Mouse (Mus musculus): ENCODE data around the gene Cyp2ab1. TPM values are rescaled to one million over a fixed set of nuclear protein-coding genes. Genes with fewer than 3 reads are reported as not detected.
"Not testable (repeated sequence)": the region's sequence is repeated elsewhere in the genome, so short reads cannot be mapped to it uniquely, and the experiment has no call there.

The Cyp2ab1 gene
- not detected in 2 replicates for polyA plus RNA-seq (2015; fragmentation: Nextera tagmentation; extraction: Ambion mirVana)

- 72% methylated on average over 5 of the region's 5 CpGs for WGBS
- H3K4me2 ChIP-seq = no peak within 1 kb of the TSS
- H3K27ac ChIP-seq = no peak within 1 kb of the TSS
Observed at GRCm38 (mm10) chr16:20325286-20325685, at the start of gene Cyp2ab1. TSS of gene Cyp2ab1 (minus strand) at chr16:20325404.

GRCm38 (mm10) chr16:20371731-20372130 lies 46.5 kb upstream of the Cyp2ab1 start:
- Histone ChIP-seq H3K4me3 (no peak overlapping the region), H3K9ac (no peak overlapping the region), H3K36me3 (ENCODE audit: poor library complexity, severe bottlenecking) (peaks cover 93% of the 10 kb centered on the region), H3K27me3 (no peaks in the 10 kb centered on the region), H3K4me2 (no peak overlapping the region), H3K9me3 (replicated peaks) (no peaks in the 10 kb centered on the region), H3K27ac (no peak overlapping the region), H3K4me1 (no peaks in the 10 kb centered on the region)
- 85% methylated on average over 4 of the region's 4 CpGs for WGBS
- no peak for ATAC-seq

More at GRCm38 (mm10) chr16:20325286-20325685, at the start of gene Cyp2ab1:
- peaks cover 20% of the 10 kb centered on the region for H3K36me3 ChIP-seq (ENCODE audit: poor library complexity, severe bottlenecking)
- no peaks in the 10 kb centered on the region for H3K27me3 ChIP-seq
- H3K9me3 ChIP-seq (replicated peaks) = no peaks in the 10 kb centered on the region
- no peak for ATAC-seq
- H3K4me1 ChIP-seq = no peaks in the 10 kb centered on the region
- no peak within 1 kb of the TSS for H3K4me3 ChIP-seq
- H3K9ac ChIP-seq = no peak within 1 kb of the TSS

- WGBS = 94% methylated on average over 9 of the region's 9 CpGs
- H3K36me3 ChIP-seq (ENCODE audit: poor library complexity, severe bottlenecking) = peaks cover 95% of the 10 kb centered on the region
Observed at GRCm38 (mm10) chr16:20368221-20368620, 43.0 kb upstream of the Cyp2ab1 start.

GRCm38 (mm10) chr16:20362121-20362520 lies 36.9 kb upstream of the Cyp2ab1 start:
- peaks cover 97% of the 10 kb centered on the region for H3K36me3 ChIP-seq (ENCODE audit: poor library complexity, severe bottlenecking)
- H3K4me3 ChIP-seq = no peak overlapping the region
- ATAC-seq = no peak
- H3K27me3 ChIP-seq = no peaks in the 10 kb centered on the region
- H3K9me3 ChIP-seq (replicated peaks) = no peaks in the 10 kb centered on the region
- no peaks in the 10 kb centered on the region for H3K4me1 ChIP-seq
- H3K4me2 ChIP-seq = no peak overlapping the region
- H3K27ac ChIP-seq = no peak overlapping the region
- 88% methylated on average over 11 of the region's 11 CpGs for WGBS
- H3K9ac ChIP-seq = no peak overlapping the region

More at GRCm38 (mm10) chr16:20368221-20368620, 43.0 kb upstream of the Cyp2ab1 start:
- no peak for ATAC-seq
- H3K4me2 ChIP-seq = no peak overlapping the region
- no peaks in the 10 kb centered on the region for H3K27me3 ChIP-seq
- H3K9me3 ChIP-seq (replicated peaks) = no peaks in the 10 kb centered on the region
- H3K4me3 ChIP-seq = no peak overlapping the region
- H3K4me1 ChIP-seq = no peaks in the 10 kb centered on the region
- no peak overlapping the region for H3K9ac ChIP-seq
- no peak overlapping the region for H3K27ac ChIP-seq

- not testable (repeated sequence) for H3K4me1 ChIP-seq; H3K9me3 ChIP-seq (replicated peaks); H3K4me3 ChIP-seq; ATAC-seq; H3K27me3 ChIP-seq; H3K9ac ChIP-seq; H3K4me2 ChIP-seq; H3K27ac ChIP-seq
- peaks cover 96% of the 10 kb centered on the region for H3K36me3 ChIP-seq (ENCODE audit: poor library complexity, severe bottlenecking)
- 95% methylated on average over 3 of the region's 3 CpGs for WGBS
Observed at GRCm38 (mm10) chr16:20361496-20361895, 36.3 kb upstream of the Cyp2ab1 start.

- no peak for ATAC-seq
- no peaks in the 10 kb centered on the region for H3K27me3 ChIP-seq
- no peak overlapping the region for H3K9ac ChIP-seq
- H3K36me3 ChIP-seq (ENCODE audit: poor library complexity, severe bottlenecking) = peaks cover 97% of the 10 kb centered on the region
- no peak overlapping the region for H3K4me3 ChIP-seq
- no peaks in the 10 kb centered on the region for H3K9me3 ChIP-seq (replicated peaks)
- 73% methylated on average over 9 of the region's 9 CpGs for WGBS
- H3K4me1 ChIP-seq = no peaks in the 10 kb centered on the region
- H3K27ac ChIP-seq = no peak overlapping the region
- no peak overlapping the region for H3K4me2 ChIP-seq
Observed at GRCm38 (mm10) chr16:20359643-20360295, 34.6 kb upstream of the Cyp2ab1 start.

- no peak overlapping the region for H3K27ac ChIP-seq
- H3K36me3 ChIP-seq (ENCODE audit: poor library complexity, severe bottlenecking) = peaks cover 94% of the 10 kb centered on the region
- WGBS = 98% methylated on average over 5 of the region's 5 CpGs
- no peak for ATAC-seq
- no peaks in the 10 kb centered on the region for H3K4me1 ChIP-seq
- no peak overlapping the region for H3K4me2 ChIP-seq
- H3K27me3 ChIP-seq = no peaks in the 10 kb centered on the region
- no peak overlapping the region for H3K4me3 ChIP-seq
- H3K9me3 ChIP-seq (replicated peaks) = no peaks in the 10 kb centered on the region
- H3K9ac ChIP-seq = no peak overlapping the region
Observed at GRCm38 (mm10) chr16:20357837-20358236, 32.6 kb upstream of the Cyp2ab1 start.

- H3K4me3 ChIP-seq = no peak overlapping the region
- H3K9me3 ChIP-seq (replicated peaks) = no peaks in the 10 kb centered on the region
- 96% methylated on average over 2 of the region's 2 CpGs for WGBS
- no peak for ATAC-seq
- H3K36me3 ChIP-seq (ENCODE audit: poor library complexity, severe bottlenecking) = peaks cover 86% of the 10 kb centered on the region
- H3K27ac ChIP-seq = no peak overlapping the region
- no peaks in the 10 kb centered on the region for H3K4me1 ChIP-seq
- no peak overlapping the region for H3K9ac ChIP-seq
- H3K4me2 ChIP-seq = no peak overlapping the region
- H3K27me3 ChIP-seq = no peaks in the 10 kb centered on the region
Observed at GRCm38 (mm10) chr16:20354762-20355161, 29.6 kb upstream of the Cyp2ab1 start.

GRCm38 (mm10) chr16:20354011-20354410 lies 28.8 kb upstream of the Cyp2ab1 start:
- H3K27ac ChIP-seq = no peak overlapping the region
- H3K9ac ChIP-seq = no peak overlapping the region
- H3K4me1 ChIP-seq = no peaks in the 10 kb centered on the region
- no peaks in the 10 kb centered on the region for H3K27me3 ChIP-seq
- H3K4me2 ChIP-seq = no peak overlapping the region
- H3K9me3 ChIP-seq (replicated peaks) = no peaks in the 10 kb centered on the region
- H3K36me3 ChIP-seq (ENCODE audit: poor library complexity, severe bottlenecking) = peaks cover 86% of the 10 kb centered on the region
- 96% methylated on average over 1 of the region's 1 CpGs for WGBS
- ATAC-seq = no peak
- no peak overlapping the region for H3K4me3 ChIP-seq

- WGBS = 84% methylated on average over 1 of the region's 1 CpGs
- Histone ChIP-seq H3K4me2 (no peak overlapping the region), H3K9ac (no peak overlapping the region), H3K4me3 (no peak overlapping the region), H3K9me3 (replicated peaks) (no peaks in the 10 kb centered on the region), H3K4me1 (no peaks in the 10 kb centered on the region), H3K27ac (no peak overlapping the region), H3K27me3 (no peaks in the 10 kb centered on the region), H3K36me3 (ENCODE audit: poor library complexity, severe bottlenecking) (peaks cover 54% of the 10 kb centered on the region)
- ATAC-seq = no peak
Observed at GRCm38 (mm10) chr16:20345464-20345863, 20.3 kb upstream of the Cyp2ab1 start.

- Histone ChIP-seq H3K9ac (no peak overlapping the region), H3K4me3 (no peak overlapping the region), H3K27me3 (no peaks in the 10 kb centered on the region), H3K27ac (no peak overlapping the region), H3K4me1 (no peaks in the 10 kb centered on the region), H3K9me3 (replicated peaks) (no peaks in the 10 kb centered on the region), H3K4me2 (no peak overlapping the region), H3K36me3 (ENCODE audit: poor library complexity, severe bottlenecking) (peaks cover 66% of the 10 kb centered on the region)
- ATAC-seq = no peak
- WGBS = 98% methylated on average over 3 of the region's 3 CpGs
Observed at GRCm38 (mm10) chr16:20338616-20339015, 13.4 kb upstream of the Cyp2ab1 start.

GRCm38 (mm10) chr16:20334918-20335317 lies 9.7 kb upstream of the Cyp2ab1 start:
- H3K4me3 ChIP-seq = no peak overlapping the region
- 95% methylated on average over 8 of the region's 8 CpGs for WGBS
- H3K36me3 ChIP-seq (ENCODE audit: poor library complexity, severe bottlenecking) = peaks cover 80% of the 10 kb centered on the region
- no peak for ATAC-seq
- no peak overlapping the region for H3K4me2 ChIP-seq
- no peaks in the 10 kb centered on the region for H3K9me3 ChIP-seq (replicated peaks)
- no peaks in the 10 kb centered on the region for H3K4me1 ChIP-seq
- H3K9ac ChIP-seq = no peak overlapping the region
- H3K27me3 ChIP-seq = no peaks in the 10 kb centered on the region
- H3K27ac ChIP-seq = no peak overlapping the region

- WGBS = 90% methylated on average over 5 of the region's 5 CpGs
- Histone ChIP-seq H3K27me3 (no peaks in the 10 kb centered on the region), H3K4me3 (no peak overlapping the region), H3K36me3 (ENCODE audit: poor library complexity, severe bottlenecking) (peaks cover 44% of the 10 kb centered on the region), H3K27ac (no peak overlapping the region), H3K9me3 (replicated peaks) (no peaks in the 10 kb centered on the region), H3K4me2 (no peak overlapping the region), H3K9ac (no peak overlapping the region), H3K4me1 (no peaks in the 10 kb centered on the region)
- no peak for ATAC-seq
Observed at GRCm38 (mm10) chr16:20328306-20328705, 3.1 kb upstream of the Cyp2ab1 start.

Measured in forebrain, embryonic 13.5 days (tissue).